Comparison of ENCODE assay signal across 8 mouse cellular contexts in the genomic region with DNA sequence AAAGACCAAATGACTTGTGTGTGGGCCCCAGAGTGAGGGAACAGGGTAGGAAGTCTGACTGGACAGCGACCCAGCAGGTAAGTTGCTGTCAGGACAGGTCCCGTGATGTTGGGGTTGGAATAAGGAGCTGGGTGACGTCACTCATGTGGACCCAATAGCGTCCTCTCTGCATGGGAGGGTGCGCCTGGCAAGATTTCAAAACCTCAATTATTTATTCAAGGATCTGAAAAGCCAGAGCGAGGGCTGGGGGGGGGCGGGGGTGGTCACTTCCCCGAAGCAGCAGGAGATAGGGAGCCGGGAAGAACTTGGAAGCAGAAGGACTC. TPM values are rescaled to one million over a fixed set of nuclear protein-coding genes. Genes with fewer than 3 reads are reported as not detected.
A peak's percentile ranks its signal among the peaks of the same experiment; 100 is the strongest.
DNase-seq lines count a peak whose midpoint lies in the region; ATAC-seq and TF ChIP-seq lines count a peak whose summit lies in the region.

No protein-coding gene starts in this region.

- peaks cover 13% of the 10 kb centered on the region for H3K4me1 ChIP-seq in intestine, embryonic 16.5 days (ENCODE audit: control insufficient read depth, insufficient read depth, low read length)

- H3K36me3 ChIP-seq in intestine, embryonic 16.5 days (ENCODE audit: control insufficient read depth, insufficient read depth, low read length), result no peaks in the 10 kb centered on the region

- no peak; the same call in 1 of the 2 replicates for TF ChIP-seq CTCF in layer of hippocampus, adult 2 months (conservative IDR thresholded peaks at IDR 0.05)

- peaks cover 8% of the 10 kb centered on the region for H3K27me3 ChIP-seq in intestine, embryonic 16.5 days (replicated peaks; ENCODE audit: control insufficient read depth, insufficient read depth, low read length)

- H3K27ac ChIP-seq in layer of hippocampus, adult 2 months, result peak overlapping the region; percentile 71; the same call in 1 of the 2 replicates
- H3K27ac ChIP-seq in intestine, embryonic 16.5 days (ENCODE audit: low read length), result no peak overlapping the region

- H3K9me3 ChIP-seq in intestine, embryonic 16.5 days (ENCODE audit: control insufficient read depth, low read length), result no peaks in the 10 kb centered on the region

- DNase-seq in layer of hippocampus, adult 2 months (ENCODE audit: low spot score in 2 of 2), result no peak
- DNase-seq in layer of hippocampus, adult 8-10 months (ENCODE audit: low spot score in 2 of 2), result no peak
- DNase-seq in cerebellum, postnatal 14 days, result peak; percentile 59 to 72
- peak; percentile 53 for DNase-seq in lung, postnatal 25 days (ENCODE audit: low spot score)
- DNase-seq in thymus, postnatal 36 days, result no peak
- DNase-seq in ovary, postnatal 14 days (ENCODE audit: low spot score), result no peak
- no peak for DNase-seq in frontal cortex, postnatal 14 days (ENCODE audit: low spot score in 2 of 2)

- WGBS in intestine, embryonic 16.5 days, result 3% methylated on average over 8 of the region's 9 CpGs

- peak; percentile 39 for ATAC-seq in intestine, embryonic 16.5 days

- H3K4me3 ChIP-seq in layer of hippocampus, adult 2 months, result peak overlapping the region; percentile 77
- peak overlapping the region; percentile 61 for H3K4me3 ChIP-seq in intestine, embryonic 16.5 days (ENCODE audit: low read length)

- H3K4me2 ChIP-seq in intestine, embryonic 16.5 days (ENCODE audit: low read depth, low read length), result peak overlapping the region; percentile 84

- H3K9ac ChIP-seq in intestine, embryonic 16.5 days (ENCODE audit: low read depth, low read length), result no peak overlapping the region

RNA-seq across cellular contexts. Expression of gene Gpr3, which starts 0.9 kb away (rescaled TPM):
- total RNA-seq in layer of hippocampus, adult 2 months (2021), result 1 to 10 TPM; 5.0 to 5.3 TPM
- total RNA-seq in layer of hippocampus, adult 8-10 months (2022), result 1 to 10 TPM; 4.3 to 8.0 (median 6.5) TPM
- polyA plus RNA-seq in intestine, embryonic 16.5 days (2015; fragmentation: Nextera tagmentation; extraction: Ambion mirVana), result 0.05 and 0.24 TPM in 2 replicates

RNA-seq across cellular contexts. Expression of gene Cd164l2, which starts 1.3 kb away (rescaled TPM):
- total RNA-seq in layer of hippocampus, adult 2 months (2021), result 1 to 10 TPM; 2.3 to 4.2 TPM
- total RNA-seq in layer of hippocampus, adult 8-10 months (2022), result 1 to 10 TPM; 3.3 to 4.3 (median 3.9) TPM
- 1.6 and 2.0 TPM in 2 replicates for polyA plus RNA-seq in intestine, embryonic 16.5 days (2015; fragmentation: Nextera tagmentation; extraction: Ambion mirVana)

RNA-seq across cellular contexts. Expression of gene Map3k6, which starts 27.4 kb away (rescaled TPM):
- total RNA-seq in layer of hippocampus, adult 2 months (2021), result 10 to 100 TPM in 1 of 2 experiments, 1 to 10 TPM in 1; 5.8 to 10.5 TPM
- total RNA-seq in layer of hippocampus, adult 8-10 months (2022), result 1 to 10 TPM; 4.8 to 6.1 (median 5.8) TPM
- 2.4 and 2.8 TPM in 2 replicates for polyA plus RNA-seq in intestine, embryonic 16.5 days (2015; fragmentation: Nextera tagmentation; extraction: Ambion mirVana)

RNA-seq across cellular contexts. Expression of gene Sytl1, which starts 49.7 kb away (rescaled TPM):
- total RNA-seq in layer of hippocampus, adult 2 months (2021), result under 1 TPM; 0.20 to 0.34 TPM
- 1 to 10 TPM in 3 of 4 experiments, under 1 TPM in 1; 0.84 to 1.4 (median 1.4) TPM for total RNA-seq in layer of hippocampus, adult 8-10 months (2022)
- polyA plus RNA-seq in intestine, embryonic 16.5 days (2015; fragmentation: Nextera tagmentation; extraction: Ambion mirVana), result 3.0 and 4.0 TPM in 2 replicates

Comparison
In these comparisons a context has a peak if more than half of its experiments do, and no peak if none do; other contexts are left out.
1. DNase-seq: peak in cerebellum, postnatal 14 days (2 of 2) and lung, postnatal 25 days (single experiment); none in layer of hippocampus, adult 2 months (0 of 2), layer of hippocampus, adult 8-10 months (0 of 2), thymus, postnatal 36 days (0 of 2), ovary, postnatal 14 days (single experiment) and frontal cortex, postnatal 14 days (0 of 2).